In genomic region chr6:124746654-124747632, GRCm38 (mm10) we compare ENCODE assay signal across 9 mouse cellular contexts. TPM values are rescaled to one million over a fixed set of nuclear protein-coding genes. Genes with fewer than 3 reads are reported as not detected.
DNase-seq lines count a peak whose midpoint lies in the region; ATAC-seq lines count a peak whose summit lies in the region.
"Had no signal": no experiment of that assay in that cellular context is flagged by ENCODE, and none has a peak within 500 bp of the region (broad histone marks: within the 10 kb centered on the region; RNA-seq: fewer than 3 reads in every experiment).

No protein-coding gene starts in this region.

- H3K4me3 ChIP-seq in liver, embryonic 11.5 days (ENCODE audit: low read depth, low read length) = peak overlapping the region; percentile 60
- H3K4me3 ChIP-seq in forebrain, embryonic 10.5 days = peak overlapping the region; percentile 71
- H3K4me3 ChIP-seq in limb, embryonic 10.5 days = peak overlapping the region; percentile 66
- H3K4me3 ChIP-seq in neural tube, embryonic 15.5 days (replicated peaks) = no peak overlapping the region

- H3K36me3 ChIP-seq in liver, embryonic 11.5 days (ENCODE audit: control insufficient read depth, insufficient read depth, low read length) = peaks cover 2% of the 10 kb centered on the region; the same call in 1 of the 2 replicates
- H3K36me3 ChIP-seq in forebrain, embryonic 10.5 days (replicated peaks) = peaks cover 81% of the 10 kb centered on the region
- peaks cover 80% of the 10 kb centered on the region for H3K36me3 ChIP-seq in limb, embryonic 10.5 days
- H3K36me3 ChIP-seq in neural tube, embryonic 15.5 days = peaks cover 62% of the 10 kb centered on the region

- no peaks in the 10 kb centered on the region for H3K27me3 ChIP-seq in liver, embryonic 11.5 days (replicated peaks; ENCODE audit: control insufficient read depth, insufficient read depth, low read length)
- H3K27me3 ChIP-seq in forebrain, embryonic 10.5 days (ENCODE audit: poor library complexity, severe bottlenecking) = 0 out of 2 replicates have a peak, but pooled peaks cover 3% of the 10 kb centered on the region
- H3K27me3 ChIP-seq in limb, embryonic 10.5 days (ENCODE audit: low read depth, poor library complexity, severe bottlenecking) = no peaks in the 10 kb centered on the region
- H3K27me3 ChIP-seq in neural tube, embryonic 15.5 days (replicated peaks) = no peaks in the 10 kb centered on the region

- peak overlapping the region; percentile 86 for H3K4me2 ChIP-seq in liver, embryonic 11.5 days
- H3K4me2 ChIP-seq in neural tube, embryonic 15.5 days = peak overlapping the region; percentile 81

- DNase-seq in liver, embryonic 11.5 days (ENCODE audit: low spot score) = no peak
- DNase-seq in liver (no peak), adipocyte (ENCODE audit: low spot score) (no peak)
- no peak for DNase-seq in forebrain, embryonic 10.5 days (ENCODE audit: extremely low spot score, low spot score)
- DNase-seq in limb, embryonic 10.5 days (ENCODE audit: low spot score) = no peak
- DNase-seq in right cerebral cortex, postnatal 4 days = no peak
- DNase-seq in spleen, postnatal 36 days (ENCODE audit: low spot score in 2 of 2) = no peak

- no peak for ATAC-seq in liver, embryonic 11.5 days (replicated peaks; ENCODE audit: low FRiP score)
- ATAC-seq in neural tube, embryonic 15.5 days (ENCODE audit: low FRiP score) = no peak

- no peak overlapping the region for H3K27ac ChIP-seq in liver, embryonic 11.5 days (ENCODE audit: low read depth, low read length)
- H3K27ac ChIP-seq in forebrain, embryonic 10.5 days = peak overlapping the region; percentile 97
- peak overlapping the region; percentile 96 for H3K27ac ChIP-seq in limb, embryonic 10.5 days
- H3K27ac ChIP-seq in neural tube, embryonic 15.5 days (replicated peaks) = peak overlapping the region; percentile 87
- H3K27ac ChIP-seq: macrophage had no signal

- peak overlapping the region; percentile 76 for H3K9ac ChIP-seq in liver, embryonic 11.5 days (ENCODE audit: low read depth, low read length)
- H3K9ac ChIP-seq in neural tube, embryonic 15.5 days (replicated peaks) = 0 out of 2 replicates have a peak overlapping the region, but pooled peaks have one; percentile 10

- H3K9me3 ChIP-seq in liver, embryonic 11.5 days (ENCODE audit: control insufficient read depth, low read length) = no peaks in the 10 kb centered on the region
- no peaks in the 10 kb centered on the region for H3K9me3 ChIP-seq in forebrain, embryonic 10.5 days
- no peaks in the 10 kb centered on the region for H3K9me3 ChIP-seq in limb, embryonic 10.5 days (replicated peaks)
- no peaks in the 10 kb centered on the region for H3K9me3 ChIP-seq in neural tube, embryonic 15.5 days (replicated peaks)

- H3K4me1 ChIP-seq in liver, embryonic 11.5 days (replicated peaks; ENCODE audit: control insufficient read depth, insufficient read depth, low read length) = peaks cover 11% of the 10 kb centered on the region
- peaks cover 42% of the 10 kb centered on the region for H3K4me1 ChIP-seq in forebrain, embryonic 10.5 days
- peaks cover 37% of the 10 kb centered on the region for H3K4me1 ChIP-seq in limb, embryonic 10.5 days
- peaks cover 46% of the 10 kb centered on the region for H3K4me1 ChIP-seq in neural tube, embryonic 15.5 days

- 89% methylated on average over 7 of the region's 7 CpGs for WGBS in liver, embryonic 11.5 days
- 88% methylated on average over 7 of the region's 7 CpGs for WGBS in forebrain, embryonic 10.5 days
- WGBS in limb, embryonic 10.5 days = 87% methylated on average over 7 of the region's 7 CpGs
- 82% methylated on average over 7 of the region's 7 CpGs for WGBS in neural tube, embryonic 15.5 days

RNA-seq across cellular contexts. Expression of gene Grcc10, which starts 5.8 kb away (rescaled TPM):
- 147 and 167 TPM in 2 replicates for polyA plus RNA-seq in liver, embryonic 11.5 days (2014; fragmentation: Nextera tagmentation; extraction: Ambion mirVana)
- 397 and 415 TPM in 2 replicates for polyA plus RNA-seq in forebrain, embryonic 10.5 days (2016; fragmentation: Nextera tagmentation; extraction: Ambion mirVana)
- polyA plus RNA-seq in limb, embryonic 10.5 days (2016; fragmentation: Nextera tagmentation; extraction: Ambion mirVana) = 384 and 460 TPM in 2 replicates
- polyA plus RNA-seq in neural tube, embryonic 15.5 days (2015; fragmentation: Nextera tagmentation; extraction: Ambion mirVana) = 572 and 623 TPM in 2 replicates

RNA-seq across cellular contexts. Expression of gene Ptpn6, which starts 8.4 kb away (rescaled TPM):
- polyA plus RNA-seq in liver, embryonic 11.5 days (2014; fragmentation: Nextera tagmentation; extraction: Ambion mirVana) = 49.5 and 50.3 TPM in 2 replicates
- polyA plus RNA-seq in forebrain, embryonic 10.5 days (2016; fragmentation: Nextera tagmentation; extraction: Ambion mirVana) = 4.8 and 5.2 TPM in 2 replicates
- 6.2 and 7.6 TPM in 2 replicates for polyA plus RNA-seq in limb, embryonic 10.5 days (2016; fragmentation: Nextera tagmentation; extraction: Ambion mirVana)
- 4.8 and 24.7 TPM in 2 replicates for polyA plus RNA-seq in neural tube, embryonic 15.5 days (2015; fragmentation: Nextera tagmentation; extraction: Ambion mirVana)

RNA-seq across cellular contexts. Expression of gene Gm45234, which starts 8.9 kb away (rescaled TPM):
- 0.15 TPM in 1 of 2 replicates, not detected in the other for polyA plus RNA-seq in liver, embryonic 11.5 days (2014; fragmentation: Nextera tagmentation; extraction: Ambion mirVana)
- not detected in 2 replicates for polyA plus RNA-seq in forebrain, embryonic 10.5 days (2016; fragmentation: Nextera tagmentation; extraction: Ambion mirVana)
- not detected in 2 replicates for polyA plus RNA-seq in limb, embryonic 10.5 days (2016; fragmentation: Nextera tagmentation; extraction: Ambion mirVana)
- 0.17 TPM in 1 of 2 replicates, not detected in the other for polyA plus RNA-seq in neural tube, embryonic 15.5 days (2015; fragmentation: Nextera tagmentation; extraction: Ambion mirVana)
- polyA plus RNA-seq: macrophage had no signal

RNA-seq across cellular contexts. Expression of gene Atn1, which starts 9.4 kb away (rescaled TPM):
- 4.4 and 5.5 TPM in 2 replicates for polyA plus RNA-seq in liver, embryonic 11.5 days (2014; fragmentation: Nextera tagmentation; extraction: Ambion mirVana)
- 12.5 and 14.2 TPM in 2 replicates for polyA plus RNA-seq in forebrain, embryonic 10.5 days (2016; fragmentation: Nextera tagmentation; extraction: Ambion mirVana)
- polyA plus RNA-seq in limb, embryonic 10.5 days (2016; fragmentation: Nextera tagmentation; extraction: Ambion mirVana) = 12.9 and 14.8 TPM in 2 replicates
- polyA plus RNA-seq in neural tube, embryonic 15.5 days (2015; fragmentation: Nextera tagmentation; extraction: Ambion mirVana) = 23.1 and 24.0 TPM in 2 replicates

RNA-seq across cellular contexts. Expression of gene Eno2, which starts 22.5 kb away (rescaled TPM):
- 2.1 and 2.6 TPM in 2 replicates for polyA plus RNA-seq in liver, embryonic 11.5 days (2014; fragmentation: Nextera tagmentation; extraction: Ambion mirVana)
- polyA plus RNA-seq in forebrain, embryonic 10.5 days (2016; fragmentation: Nextera tagmentation; extraction: Ambion mirVana) = 4.0 and 4.4 TPM in 2 replicates
- 0.69 and 1.5 TPM in 2 replicates for polyA plus RNA-seq in limb, embryonic 10.5 days (2016; fragmentation: Nextera tagmentation; extraction: Ambion mirVana)
- polyA plus RNA-seq in neural tube, embryonic 15.5 days (2015; fragmentation: Nextera tagmentation; extraction: Ambion mirVana) = 197 and 226 TPM in 2 replicates
